Mouse (Mus musculus): ENCODE measurements around the gene Ddx1. TPM values are rescaled to one million over a fixed set of nuclear protein-coding genes. Genes with fewer than 3 reads are reported as not detected.
"Not testable (repeated sequence)": the region's sequence is repeated elsewhere in the genome, so short reads cannot be mapped to it uniquely, and the experiment has no call there.

Ddx1 gene
- total RNA-seq, 2 experiments from 2014 or later: 90.0 to 200 TPM

DNA sequence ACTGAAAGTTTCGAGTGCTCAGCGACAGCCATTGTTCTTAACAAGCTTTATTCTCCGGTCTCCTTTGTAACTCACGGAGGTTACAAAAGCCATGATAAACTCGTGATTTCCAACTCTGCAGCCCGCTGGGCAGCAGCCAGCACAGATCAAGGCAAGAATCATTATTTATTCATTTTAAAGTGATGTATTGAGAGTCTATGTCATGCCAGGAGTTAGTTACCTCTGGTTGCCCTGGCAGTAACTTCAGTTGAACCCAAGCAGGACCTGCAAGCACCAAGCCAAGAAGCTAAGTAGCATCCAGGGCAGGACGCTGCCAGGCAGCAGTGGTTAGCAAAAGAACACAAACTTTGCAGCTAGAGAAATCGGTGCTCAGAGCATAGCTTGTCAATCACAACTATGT lies 41.9 kb downstream of the Ddx1 start:
- no peak for ATAC-seq (replicated peaks; ENCODE audit: poor library complexity)

DNA sequence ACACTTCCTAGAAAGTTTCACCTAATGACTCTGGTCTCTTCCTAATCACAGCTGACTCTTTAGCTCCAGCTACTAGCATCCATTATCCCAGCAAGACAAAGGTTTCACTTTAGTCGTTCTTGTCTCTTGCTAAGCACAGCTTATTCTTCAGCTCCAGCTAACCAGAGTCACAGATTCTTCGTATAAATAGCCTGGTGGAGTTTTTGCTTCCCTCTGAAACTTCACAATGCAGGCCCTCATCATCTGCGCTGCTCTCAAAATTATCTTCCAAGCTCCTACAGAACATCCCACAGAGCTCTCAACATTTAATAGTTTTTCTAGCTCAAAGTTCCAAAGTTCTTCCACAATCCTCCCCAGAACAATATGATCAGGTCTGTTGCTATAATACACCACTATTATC lies 43.3 kb downstream of the Ddx1 start:
- ATAC-seq (replicated peaks; ENCODE audit: poor library complexity): no peak

DNA sequence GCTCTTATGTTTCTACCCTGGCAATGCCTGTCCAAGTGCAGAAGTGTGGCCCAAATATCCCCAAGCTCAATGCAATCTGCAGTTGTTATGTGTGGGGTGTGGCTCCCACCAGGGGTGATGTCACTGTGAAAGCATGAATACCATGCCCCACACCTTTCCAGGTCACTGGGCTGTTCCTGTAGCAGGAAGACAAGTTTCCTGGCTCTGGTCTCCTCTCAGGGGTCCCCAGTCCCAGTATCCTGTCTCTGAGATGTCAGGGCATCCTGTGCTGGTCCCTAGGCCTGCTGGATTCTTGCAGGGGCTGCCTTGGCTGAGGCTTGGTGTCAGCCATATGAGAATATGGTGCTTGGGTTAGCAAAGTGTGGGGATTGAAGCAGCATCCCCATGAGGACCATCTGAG lies 46.7 kb downstream of the Ddx1 start:
- ATAC-seq (replicated peaks; ENCODE audit: poor library complexity): no peak

DNA sequence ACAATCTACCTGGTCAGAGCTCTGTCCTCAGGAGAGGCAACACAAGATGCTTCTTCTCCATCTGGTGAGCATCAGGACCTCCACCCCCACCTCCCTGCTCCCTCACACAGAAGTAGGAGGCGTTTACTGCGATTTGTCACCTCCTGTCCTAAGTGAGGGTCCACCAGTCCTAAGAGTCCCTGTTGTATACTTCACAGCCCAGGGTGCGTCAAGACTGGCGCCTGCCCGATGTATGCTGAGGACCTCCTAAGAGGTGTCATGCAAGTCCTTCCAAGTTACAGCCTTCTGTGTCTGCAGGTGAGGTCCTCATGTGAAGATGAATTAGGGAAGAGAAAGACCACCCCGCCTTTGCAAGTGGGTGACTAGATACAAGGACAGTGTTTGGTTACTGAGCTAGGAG lies 48.4 kb downstream of the Ddx1 start:
- no peak for ATAC-seq (replicated peaks; ENCODE audit: poor library complexity)

DNA sequence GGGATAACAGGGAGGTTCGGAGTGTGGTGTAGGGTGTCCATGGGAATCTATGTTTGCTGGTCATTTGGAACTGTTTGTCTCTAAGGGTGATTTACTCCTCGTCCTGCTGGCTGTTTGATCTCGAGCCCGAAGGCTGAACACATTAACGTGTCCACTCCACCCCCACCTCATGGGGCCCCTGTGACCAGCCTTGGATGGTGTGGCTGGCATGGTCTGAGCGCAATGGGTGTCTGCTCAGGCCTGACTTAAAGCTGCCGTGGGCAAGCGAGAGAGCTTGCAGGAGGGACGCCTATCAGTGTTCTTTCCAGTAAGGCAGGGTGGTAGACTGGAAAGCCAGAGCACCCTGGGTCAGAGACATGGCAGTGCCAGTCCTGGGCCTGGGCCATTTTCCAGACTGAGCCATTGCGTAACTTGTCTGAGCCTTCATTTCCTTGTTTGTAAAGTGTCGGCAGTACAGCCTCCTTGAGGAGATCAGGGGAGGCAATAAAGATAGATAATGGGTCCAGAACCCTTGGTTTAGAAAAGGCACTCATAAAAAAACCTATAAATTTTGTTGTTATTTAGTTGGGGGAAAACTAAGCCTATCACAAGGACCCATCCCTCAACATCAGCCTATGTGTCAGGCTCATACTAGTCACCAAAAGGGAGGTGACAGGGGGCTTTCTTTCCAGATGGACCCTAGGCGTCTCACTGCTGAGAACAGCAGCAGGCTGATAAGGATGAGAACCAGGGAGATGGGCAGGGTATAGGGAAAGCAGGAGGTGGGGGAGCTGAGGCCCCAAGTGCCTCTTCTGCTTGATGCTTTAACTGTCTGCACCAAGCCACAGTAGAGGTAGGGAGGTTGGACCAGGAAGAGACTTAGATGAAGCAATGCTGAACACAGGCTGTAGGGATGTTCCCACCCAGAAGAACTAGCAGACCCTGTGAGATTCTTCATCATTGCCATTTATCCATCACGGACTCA lies 49.4 kb downstream of the Ddx1 start:
- peak; percentile 54; the same call in 1 of the 2 replicates for ATAC-seq (replicated peaks; ENCODE audit: poor library complexity)

DNA sequence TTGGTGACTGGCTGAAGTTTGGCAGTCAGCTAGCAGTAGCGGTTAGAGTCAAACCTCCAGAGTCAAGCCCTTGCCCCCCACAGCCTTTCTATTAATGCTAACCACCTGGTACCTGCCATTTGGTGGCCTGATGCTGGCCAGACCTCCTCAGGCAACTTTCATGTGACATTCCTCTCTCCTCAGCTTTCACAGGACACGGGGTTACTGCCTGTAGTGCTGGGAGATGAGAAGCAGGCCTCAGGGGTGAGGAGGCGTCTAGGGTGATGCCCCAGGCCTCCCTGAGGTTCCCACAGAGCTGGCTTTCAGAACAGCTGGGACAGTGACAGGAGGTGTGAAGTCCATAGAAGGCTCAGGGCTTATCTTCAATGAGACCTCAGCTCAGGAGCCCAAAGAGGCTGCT lies 50.9 kb downstream of the Ddx1 start:
- no peak for ATAC-seq (replicated peaks; ENCODE audit: poor library complexity)

DNA sequence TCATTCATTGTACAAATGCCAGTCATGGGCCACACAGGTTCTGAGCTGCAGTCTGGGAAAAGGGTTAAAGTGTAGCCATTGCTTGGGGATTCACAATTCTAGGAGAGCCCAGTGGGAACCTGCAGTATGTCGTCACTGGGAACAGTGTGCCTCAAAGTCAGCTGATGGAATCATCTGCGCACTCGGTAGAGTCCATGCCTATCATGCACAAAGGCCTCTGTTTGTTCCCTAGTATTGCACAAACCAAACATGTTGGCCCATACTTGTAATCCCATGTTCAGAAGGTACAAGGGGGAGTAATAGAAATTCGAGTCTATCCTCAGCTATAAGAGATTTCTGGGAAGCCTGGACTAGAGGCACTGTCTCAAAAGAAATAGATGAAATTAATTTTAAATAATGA lies 52.9 kb downstream of the Ddx1 start:
- ATAC-seq (replicated peaks; ENCODE audit: poor library complexity): no peak

DNA sequence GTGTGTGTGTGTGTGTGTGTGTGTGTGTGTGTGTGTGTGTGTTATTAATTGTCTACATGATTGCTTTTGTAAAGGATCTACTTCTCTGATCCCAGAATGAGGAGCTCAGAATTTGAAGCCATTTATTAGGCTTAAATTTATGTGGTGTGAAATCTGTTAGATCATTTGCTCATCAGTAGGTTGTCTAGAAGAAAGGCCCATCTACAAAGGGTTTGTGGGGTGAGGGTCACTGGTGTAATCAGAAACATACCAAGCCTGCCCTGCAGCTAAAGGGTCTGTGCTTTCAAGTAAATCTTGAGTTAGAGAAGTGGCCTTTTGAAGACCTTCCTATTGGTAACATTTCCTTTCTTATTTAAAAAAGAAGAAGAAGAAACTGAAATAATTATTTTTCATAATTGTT lies 53.5 kb downstream of the Ddx1 start:
- no peak for ATAC-seq (replicated peaks; ENCODE audit: poor library complexity)

DNA sequence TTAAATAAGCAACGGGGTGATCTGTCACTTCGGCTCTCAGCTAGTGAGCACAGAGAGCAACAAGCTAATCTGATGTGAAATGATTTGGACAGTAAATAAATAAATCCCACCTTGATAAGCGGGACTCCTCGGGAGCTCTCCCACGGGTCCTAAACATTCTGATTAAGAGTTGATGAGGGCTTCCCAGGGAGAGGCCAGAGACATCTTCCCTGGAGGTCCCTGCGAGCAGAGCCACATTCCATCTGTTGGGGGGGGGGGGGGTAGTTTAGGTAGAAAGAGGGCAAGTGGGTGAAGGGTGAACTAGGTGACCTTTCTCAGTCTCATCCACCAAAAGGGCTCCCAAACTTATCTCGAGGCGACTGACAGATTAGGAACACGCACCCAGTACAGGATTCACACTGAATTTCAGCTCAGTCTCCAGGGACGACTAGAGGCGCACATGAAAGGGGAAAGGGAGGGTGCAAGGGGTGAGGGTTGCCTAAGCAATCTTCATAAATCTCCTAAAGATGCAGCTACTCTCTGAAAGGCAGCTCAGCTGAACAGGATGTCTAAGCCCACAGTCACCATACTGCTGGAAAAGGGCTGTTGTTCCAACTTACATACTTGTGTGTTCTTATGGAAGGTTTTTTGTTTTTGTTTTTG lies 60.8 kb downstream of the Ddx1 start:
- no peak for ATAC-seq (replicated peaks; ENCODE audit: poor library complexity)

DNA sequence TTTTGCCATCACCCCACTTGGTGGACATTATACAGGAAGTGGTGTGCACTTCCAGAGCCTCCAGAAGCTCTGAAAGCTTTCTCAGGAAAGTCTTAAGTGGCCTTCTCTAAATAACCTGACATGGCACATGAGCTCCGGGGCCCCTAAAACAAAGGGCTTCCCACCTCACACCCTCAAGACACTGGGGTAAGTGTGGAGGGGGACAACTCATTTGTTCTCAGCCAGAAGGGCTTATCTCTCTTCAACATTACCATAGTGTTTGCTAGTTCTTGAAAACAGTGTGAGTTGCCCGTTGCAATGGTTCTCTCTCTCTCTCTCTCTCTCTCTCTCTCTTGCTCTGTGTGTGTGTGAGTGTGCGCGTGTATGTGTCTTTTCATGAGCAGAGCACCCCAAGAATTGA lies 62.8 kb downstream of the Ddx1 start:
- ATAC-seq (replicated peaks; ENCODE audit: poor library complexity): no peak

DNA sequence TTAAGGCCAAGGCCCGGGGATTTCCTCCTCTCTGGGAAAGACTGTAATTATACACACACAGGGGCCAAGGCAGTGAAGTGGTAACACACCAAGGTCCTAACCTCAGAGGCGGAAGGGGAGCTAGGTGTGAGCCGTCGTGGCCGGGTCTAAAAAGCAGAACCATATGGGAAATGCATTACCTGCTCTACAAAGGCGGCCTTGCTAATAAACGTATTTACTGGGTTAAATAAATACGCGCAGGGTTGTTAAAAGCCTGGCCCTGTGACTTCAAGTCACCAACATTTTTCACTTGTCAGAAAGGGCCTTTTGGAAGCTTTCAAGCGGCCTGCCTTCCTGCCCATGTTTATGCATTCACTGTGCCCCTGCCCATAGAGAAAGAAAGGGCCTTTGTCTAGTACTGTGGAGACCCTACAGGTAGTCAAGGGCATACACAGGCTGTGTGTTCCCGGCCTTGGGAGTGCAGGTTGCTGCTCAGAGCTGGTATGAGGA lies 64.1 kb downstream of the Ddx1 start:
- ATAC-seq (replicated peaks; ENCODE audit: poor library complexity): no peak

DNA sequence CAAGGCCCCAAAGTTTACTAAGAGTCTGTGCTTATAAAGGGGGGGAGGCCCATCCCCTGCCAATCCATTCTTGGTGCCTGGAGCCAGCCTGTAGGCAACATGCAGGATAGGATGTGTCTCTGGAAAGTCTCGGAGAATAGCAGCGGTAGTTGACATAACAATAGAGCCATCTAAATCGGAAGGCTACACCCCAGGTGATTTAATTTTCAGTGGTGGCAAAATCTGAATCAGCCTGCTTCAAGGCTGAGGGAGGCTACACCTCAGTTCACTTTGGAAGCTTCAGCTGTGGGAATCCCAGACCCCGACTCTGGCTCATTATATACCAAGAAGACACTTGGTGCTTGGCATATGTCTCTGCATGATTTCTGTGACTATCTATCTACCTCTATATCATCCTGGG lies 64.9 kb downstream of the Ddx1 start:
- ATAC-seq (replicated peaks; ENCODE audit: poor library complexity): not testable (repeated sequence)

DNA sequence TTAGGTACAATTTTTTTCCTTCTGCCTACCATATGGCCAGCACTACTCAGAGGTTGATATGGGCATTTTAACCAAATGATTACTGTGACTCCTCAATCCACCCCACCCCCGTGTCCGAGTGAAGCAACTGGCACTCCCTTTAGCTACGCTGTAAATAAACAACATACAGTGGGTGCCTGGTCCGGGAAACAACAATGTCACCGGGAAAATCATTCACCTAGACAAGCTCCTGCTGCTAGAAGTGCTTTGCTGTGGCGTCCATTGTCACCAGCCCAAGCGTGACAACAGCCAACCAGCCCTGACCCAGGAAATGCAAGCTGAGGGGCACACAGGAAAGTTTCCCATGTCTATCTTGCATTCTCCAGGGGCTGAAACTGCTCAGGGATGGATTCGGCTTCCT lies 66.8 kb downstream of the Ddx1 start:
- no peak for ATAC-seq (replicated peaks; ENCODE audit: poor library complexity)

DNA sequence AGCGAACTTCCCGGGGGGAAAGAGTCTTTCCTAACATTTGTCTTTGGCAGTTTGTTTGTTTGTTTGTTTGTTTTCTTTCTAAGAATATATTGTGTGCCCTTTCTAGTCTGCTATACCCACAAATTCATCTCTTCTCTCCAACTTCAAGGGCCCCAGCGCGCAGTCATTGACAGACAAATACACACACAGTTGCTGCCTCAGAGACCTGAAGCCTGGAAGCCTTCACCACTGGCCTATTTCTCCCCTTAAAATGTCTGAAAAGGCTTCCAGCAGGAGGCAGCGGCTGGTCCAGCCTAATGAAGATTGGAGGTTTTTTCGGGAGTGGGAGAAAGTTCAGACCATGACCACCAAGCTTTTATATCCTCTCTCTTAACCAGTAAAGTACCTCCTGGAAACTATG lies 67.3 kb downstream of the Ddx1 start:
- ATAC-seq (replicated peaks; ENCODE audit: poor library complexity): no peak

DNA sequence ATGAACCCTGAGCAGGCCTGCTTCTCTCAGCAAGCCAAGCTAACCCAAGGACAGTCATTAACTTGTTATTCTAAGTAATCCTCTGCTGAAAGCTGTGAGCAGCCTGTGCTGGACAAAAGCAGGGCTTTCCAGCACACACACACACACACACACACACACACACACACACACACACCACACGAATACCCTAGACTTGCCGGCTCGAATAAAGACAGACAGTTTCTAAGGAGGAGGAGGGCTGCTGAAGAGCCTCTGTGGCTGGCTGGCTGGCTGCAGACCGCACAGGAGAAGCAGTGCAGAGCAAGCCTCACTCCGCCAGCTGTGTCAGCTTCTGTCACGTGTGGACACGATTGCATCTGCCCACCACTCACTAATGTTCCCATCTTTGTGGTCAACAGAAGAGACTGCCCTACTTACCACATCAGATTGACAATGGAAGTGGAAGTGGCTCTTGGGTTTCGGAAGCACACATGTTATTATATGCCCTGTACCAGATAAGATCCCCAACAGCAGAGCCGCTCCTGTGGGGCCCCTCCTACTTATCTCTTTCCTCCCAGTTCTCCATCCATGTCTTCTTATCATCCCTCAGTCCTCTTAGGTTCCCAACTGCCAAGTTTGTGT lies 68.2 kb downstream of the Ddx1 start:
- peak; percentile 88 for ATAC-seq (replicated peaks; ENCODE audit: poor library complexity)

DNA sequence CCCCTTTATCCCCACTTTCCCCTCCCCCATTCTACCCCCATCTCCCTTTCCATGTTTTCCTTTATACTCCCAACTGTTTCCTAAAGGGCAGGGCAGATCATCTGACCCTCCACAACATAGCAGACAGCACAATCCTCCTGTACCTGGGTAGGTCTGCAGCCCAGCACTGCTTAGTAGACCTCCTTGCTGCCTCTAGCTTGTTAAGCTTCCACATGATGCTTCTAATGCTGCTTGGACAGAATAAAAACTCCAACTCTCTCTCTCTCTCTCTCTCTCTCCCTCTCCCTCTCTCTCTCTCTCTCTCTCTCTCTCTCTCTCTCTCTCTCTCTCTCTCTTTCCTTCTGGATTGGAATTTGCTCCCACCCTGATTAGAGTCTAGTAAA lies 68.7 kb downstream of the Ddx1 start:
- ATAC-seq (replicated peaks; ENCODE audit: poor library complexity): no peak

DNA sequence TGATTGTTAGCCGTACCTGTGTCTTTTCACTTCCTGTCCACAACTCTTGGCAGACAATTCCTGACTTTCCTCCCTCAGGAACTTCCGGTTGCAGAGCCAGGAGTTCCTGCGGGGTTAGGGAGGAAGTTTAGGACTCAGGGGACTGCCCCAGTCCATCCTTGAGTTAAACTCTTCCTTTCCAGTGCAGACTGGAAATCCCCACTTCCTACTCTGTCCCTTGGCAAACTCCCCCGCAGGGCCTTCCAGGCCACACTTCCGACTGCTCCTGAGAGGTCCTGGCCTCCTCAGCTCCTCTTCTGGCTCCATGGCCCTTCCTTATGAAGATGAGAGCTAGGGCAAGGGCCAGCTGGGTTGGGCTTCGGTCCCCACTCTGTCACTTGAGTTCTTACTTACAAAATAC lies 71.4 kb downstream of the Ddx1 start:
- no peak for ATAC-seq (replicated peaks; ENCODE audit: poor library complexity)

DNA sequence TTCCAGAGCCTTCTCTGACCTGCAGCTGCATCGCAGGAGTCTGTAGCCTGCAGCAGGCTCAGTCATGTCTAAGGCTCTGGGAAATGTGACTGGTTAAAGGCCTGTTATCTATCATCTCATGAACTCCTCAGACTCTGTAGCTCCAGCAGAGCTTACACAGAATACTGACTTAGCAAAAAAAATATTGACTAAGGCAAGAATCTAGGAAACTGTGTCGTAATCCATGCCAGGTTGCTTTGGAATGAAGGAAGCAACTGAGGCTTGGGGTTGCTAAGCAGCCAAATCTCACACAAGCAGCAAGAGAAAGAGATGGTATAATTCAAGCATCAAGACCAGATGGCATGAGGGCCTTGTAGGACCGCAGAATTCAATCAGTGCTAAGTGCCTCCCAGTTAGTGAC lies 72.1 kb downstream of the Ddx1 start:
- ATAC-seq (replicated peaks; ENCODE audit: poor library complexity): no peak

DNA sequence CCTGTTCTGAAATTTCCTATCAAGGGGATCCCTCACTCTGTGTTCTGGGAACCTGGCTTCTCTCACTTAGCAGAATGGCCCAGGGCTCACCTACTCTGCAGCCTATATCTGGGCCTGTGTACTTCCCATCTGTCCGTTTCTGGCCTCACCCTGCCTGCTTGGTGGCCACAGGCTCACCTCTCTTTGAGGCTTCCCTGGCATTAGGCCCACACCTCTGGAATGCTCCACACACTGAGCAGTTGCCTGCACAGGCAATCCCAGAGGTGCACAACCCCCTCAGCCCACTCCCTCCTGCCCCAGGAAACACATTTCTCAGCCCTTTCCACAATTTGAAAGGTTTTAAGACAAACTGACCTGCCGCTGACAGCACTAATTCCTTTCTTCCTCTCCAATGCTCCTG lies 72.9 kb downstream of the Ddx1 start:
- ATAC-seq (replicated peaks; ENCODE audit: poor library complexity): no peak

DNA sequence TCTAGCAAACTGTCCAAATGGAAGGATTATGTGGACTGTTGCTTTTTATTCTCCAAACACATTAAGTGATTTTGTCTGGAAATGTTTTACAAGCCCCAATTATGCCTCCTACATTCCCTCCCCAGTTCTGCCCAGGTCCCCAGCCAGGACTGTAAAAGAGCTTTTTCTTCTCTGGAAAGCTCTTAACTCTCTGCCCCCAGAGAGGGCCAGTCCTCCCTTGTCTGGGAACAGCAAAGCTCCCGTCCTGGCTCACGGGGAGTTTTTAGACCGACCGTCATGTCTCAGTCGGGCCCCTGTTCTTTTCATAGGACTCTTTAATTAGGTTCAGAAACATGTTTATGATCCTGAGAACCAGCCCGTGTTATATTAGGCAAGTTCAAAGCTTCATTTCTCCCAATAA lies 75.0 kb downstream of the Ddx1 start:
- no peak for ATAC-seq (replicated peaks; ENCODE audit: poor library complexity)

DNA sequence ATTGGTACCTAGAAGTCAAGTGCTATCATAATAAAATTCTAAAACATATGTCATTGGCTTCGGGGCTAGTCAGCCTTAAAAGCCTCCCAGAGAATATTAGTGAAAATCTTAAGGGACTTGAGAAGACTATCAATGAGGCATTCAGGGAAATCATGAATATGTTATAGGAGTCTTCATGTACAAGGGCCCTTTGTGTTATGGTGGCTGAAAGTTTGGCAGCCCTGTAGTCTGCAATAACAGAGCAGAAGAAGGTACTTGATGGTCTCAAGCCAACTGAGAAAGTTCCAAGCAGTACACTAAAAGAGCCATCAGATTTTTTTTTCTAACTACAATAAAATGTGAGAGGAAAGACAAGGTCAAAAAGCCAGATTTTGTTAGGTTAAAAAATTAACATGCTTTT lies 80.9 kb downstream of the Ddx1 start:
- ATAC-seq (replicated peaks; ENCODE audit: poor library complexity): no peak

DNA sequence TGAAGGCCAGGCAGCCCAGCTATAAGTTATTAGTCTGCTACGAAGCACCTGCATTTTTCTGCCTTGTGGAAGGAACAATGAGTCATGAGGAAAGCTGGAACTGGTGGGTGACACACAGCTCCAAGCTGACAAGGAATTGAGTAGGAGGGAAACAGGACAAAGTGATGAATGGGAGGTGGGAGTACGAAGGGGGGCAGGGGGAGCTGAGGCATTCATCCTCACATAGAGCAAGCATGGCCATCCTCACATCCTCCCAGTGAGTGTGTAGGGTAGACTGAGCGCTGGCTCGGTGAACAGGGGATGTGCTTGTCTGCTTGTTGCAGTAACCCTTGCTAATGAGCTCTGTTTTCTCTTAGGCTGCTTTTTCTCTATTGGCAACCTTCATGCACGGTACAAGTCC lies 81.9 kb downstream of the Ddx1 start:
- ATAC-seq (replicated peaks; ENCODE audit: poor library complexity): no peak
